Mouse (Mus musculus) bone marrow, adult 2 months (tissue): ENCODE measurements at regions not wholly inside any gene's neighbourhood (a gene's known extent, or its start where the extent isn't known, plus 50 kb on each side); places are given as distances from the start of the nearest gene placed in this dataset.

Source experiments
- H3K27ac ChIP-seq: fragments of 200-500 bp; 2 replicates; pipeline ENCODE4 v1.5.1; 2012; ENCODE audit warnings: low read depth, mild to moderate bottlenecking, control low read depth, inconsistent platforms, low read length; ENCODE audit not compliant: control insufficient read depth, poor library complexity, insufficient read depth
- H3K4me1 ChIP-seq: fragments of 200-500 bp; 2 replicates; pipeline ENCODE4 v1.6.1; 2011; ENCODE audit warnings: low read length; ENCODE audit not compliant: control insufficient read depth, insufficient read depth
- H3K4me3 ChIP-seq: fragments of 200-500 bp; replicated peaks from 2 replicates; pipeline ENCODE3; 2011; ENCODE audit warnings: mild to moderate bottlenecking, low read depth, low read length, control low read depth; ENCODE audit not compliant: control insufficient read depth
- CTCF ChIP-seq: fragments of 200-500 bp; IDR thresholded peaks from 2 replicates; pipeline ENCODE4 v1.5.1; 2011; ENCODE audit warnings: low read length, control low read depth; ENCODE audit not compliant: control insufficient read depth, insufficient read depth
- POLR2A ChIP-seq: fragments of 200-500 bp; IDR thresholded peaks from 2 replicates; pipeline ENCODE4 v1.6.1; 2011; ENCODE audit warnings: low read depth, mild to moderate bottlenecking, control low read depth, low read length, borderline replicate concordance; ENCODE audit not compliant: control insufficient read depth
- WGBS: fragments of 180-500 bp; shearing (Covaris S2); methylation state at CpG from one replicate; pipeline ENCODE4 v1.1.7; 2018; 5-methylcytosine and 5-hydroxymethylcytosine counted together

DNA sequence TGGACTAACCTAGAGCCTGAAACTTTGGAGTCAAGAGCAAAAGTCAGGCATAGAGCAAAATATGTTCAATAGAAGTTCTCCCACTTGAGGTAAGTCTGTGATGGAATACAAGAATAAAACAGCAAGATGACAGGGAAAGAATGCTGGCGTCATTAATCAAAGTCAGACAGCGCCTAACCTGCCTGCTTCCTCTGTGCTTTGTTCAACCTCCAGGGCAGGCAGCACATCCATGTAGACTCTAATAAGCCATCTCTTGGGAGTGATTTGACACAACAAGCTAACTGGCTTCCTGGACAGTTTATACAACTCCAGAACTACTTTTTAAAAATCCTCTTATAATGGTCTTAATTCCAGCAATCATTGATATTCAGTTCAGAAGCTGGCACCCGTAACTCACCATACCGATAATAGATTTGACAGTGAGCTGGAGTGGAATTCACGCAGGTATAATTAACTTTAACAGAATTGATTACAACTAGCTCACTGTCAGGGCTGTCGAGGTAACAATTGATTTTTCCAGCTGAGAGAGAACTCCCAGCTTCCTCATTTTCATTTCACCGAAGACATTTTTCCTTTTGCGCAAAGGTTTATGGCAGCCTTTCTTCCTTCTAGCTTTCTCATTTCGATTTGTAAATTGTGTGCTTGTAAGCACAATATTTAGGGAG, 462.6 kb downstream of the Tmem135 start:
- WGBS, result 76% methylated on average over 9 of the region's 9 CpGs
- no peaks in the 10 kb centered on the region for H3K4me1 ChIP-seq
- no peak overlapping the region for H3K4me3 ChIP-seq
- TF ChIP-seq CTCF, result no peak
- no peak overlapping the region for H3K27ac ChIP-seq

DNA sequence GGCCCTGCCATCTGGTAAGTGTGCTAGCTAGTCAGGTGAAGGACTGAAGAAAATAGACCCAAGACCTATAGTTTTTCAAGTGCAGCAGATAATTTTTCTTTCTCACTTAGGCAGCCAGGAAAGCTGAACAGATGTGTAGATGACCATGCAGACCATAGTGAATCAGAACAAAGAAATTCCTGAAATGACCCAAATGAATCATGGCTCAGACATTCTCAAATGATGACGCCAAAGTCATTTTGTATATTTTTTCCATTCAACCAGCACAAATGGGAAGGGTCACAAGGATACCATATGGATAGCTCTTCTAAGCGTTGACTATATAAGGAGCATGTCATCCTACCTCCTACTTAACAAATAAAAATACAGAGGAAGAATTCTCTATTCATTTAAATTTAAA, 463.8 kb downstream of the Tmem135 start:
- TF ChIP-seq CTCF (no peak), POLR2A (no peak)
- WGBS, result 77% methylated on average over 2 of the region's 2 CpGs
- H3K4me1 ChIP-seq, result no peaks in the 10 kb centered on the region
- H3K4me3 ChIP-seq, result no peak overlapping the region
- no peak overlapping the region for H3K27ac ChIP-seq

DNA sequence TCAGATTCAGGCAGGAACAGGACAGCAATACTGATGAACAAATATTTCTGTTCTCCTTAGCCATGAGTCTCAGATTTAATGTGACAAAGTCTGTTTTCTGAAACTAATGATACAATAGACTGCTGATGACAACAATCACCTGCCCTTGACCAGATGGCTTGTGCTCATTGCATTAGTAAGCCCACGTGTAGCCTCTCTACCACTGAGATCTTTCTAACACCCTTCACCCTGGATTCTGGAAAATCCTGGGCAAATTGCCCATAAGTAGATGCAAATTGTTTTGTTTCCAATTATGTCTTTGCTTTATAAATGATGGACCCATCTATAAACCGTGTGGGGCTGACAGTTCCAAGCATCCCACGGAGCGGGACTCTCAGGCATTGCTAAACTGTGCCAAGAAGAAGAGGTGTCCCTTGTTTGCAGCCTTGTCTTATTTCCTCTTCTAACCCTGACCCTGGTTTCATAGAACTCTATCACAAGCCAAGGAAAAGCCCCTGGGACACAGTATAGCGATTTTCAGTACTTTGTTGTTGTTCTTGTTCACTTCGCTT, 475.7 kb downstream of the Tmem135 start:
- H3K4me3 ChIP-seq, result no peak overlapping the region
- no peak overlapping the region for H3K27ac ChIP-seq
- no peaks in the 10 kb centered on the region for H3K4me1 ChIP-seq
- TF ChIP-seq POLR2A, result no peak
- no peak for TF ChIP-seq CTCF
- WGBS, result 83% methylated on average over 6 of the region's 6 CpGs
